Mouse (Mus musculus) left cerebral cortex, adult 11 months (tissue): ENCODE measurements around the gene Pecam1.
"Not testable (repeated sequence)": the region's sequence is repeated elsewhere in the genome, so short reads cannot be mapped to it uniquely, and the experiment has no call there.

Experiments
- DNase-seq: peaks from one replicate; pipeline ENCODE4 v3.0.0; 2022; ENCODE audit warnings: low spot score

Pecam1 gene

GRCm38 (mm10) chr11:106666470-106667107, 83.8 kb downstream of the Pecam1 start:
- no peak for DNase-seq

DNA sequence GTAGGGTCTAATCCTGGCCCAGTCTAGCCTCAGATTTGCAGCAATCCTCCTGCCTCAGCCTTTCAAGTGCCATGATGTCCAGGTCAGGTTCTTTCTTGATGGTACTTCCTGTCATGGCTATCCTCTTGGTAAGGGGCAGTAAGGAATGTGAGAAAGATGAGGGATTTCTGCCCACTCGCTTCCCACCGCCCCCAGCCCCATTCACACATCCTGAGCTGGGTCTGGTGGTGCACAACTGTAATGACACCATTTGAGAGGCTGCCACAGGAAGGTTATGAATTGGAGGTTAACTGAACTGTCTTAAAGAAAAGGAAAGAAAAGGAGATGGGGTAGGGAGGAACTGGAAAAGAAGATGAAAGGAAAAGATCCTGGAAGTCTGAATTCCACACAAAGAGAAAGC, 84.6 kb downstream of the Pecam1 start:
- DNase-seq, result no peak

DNA sequence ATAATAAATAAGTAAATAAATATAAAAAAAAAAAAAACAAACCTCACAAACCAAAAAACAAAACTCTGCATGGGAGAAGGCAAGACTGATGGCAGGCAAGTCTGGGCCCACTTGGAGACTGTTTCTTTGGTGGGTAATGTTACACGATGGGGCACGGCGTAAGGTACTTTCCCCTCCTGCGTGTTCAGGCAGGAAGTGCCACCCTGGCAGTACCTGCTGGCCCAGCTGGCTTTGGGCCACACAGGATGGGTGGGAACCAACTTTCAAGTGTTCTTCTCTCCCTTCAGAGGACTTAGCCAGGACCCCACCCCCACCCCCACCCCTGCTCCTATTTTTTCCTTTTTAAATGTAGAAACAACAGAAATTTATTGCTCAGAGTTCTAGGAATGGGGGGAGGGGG, 85.1 kb downstream of the Pecam1 start:
- no peak for DNase-seq

- no peak for DNase-seq
Measured at GRCm38 (mm10) chr11:106664691-106665090, 85.7 kb downstream of the Pecam1 start.

DNA sequence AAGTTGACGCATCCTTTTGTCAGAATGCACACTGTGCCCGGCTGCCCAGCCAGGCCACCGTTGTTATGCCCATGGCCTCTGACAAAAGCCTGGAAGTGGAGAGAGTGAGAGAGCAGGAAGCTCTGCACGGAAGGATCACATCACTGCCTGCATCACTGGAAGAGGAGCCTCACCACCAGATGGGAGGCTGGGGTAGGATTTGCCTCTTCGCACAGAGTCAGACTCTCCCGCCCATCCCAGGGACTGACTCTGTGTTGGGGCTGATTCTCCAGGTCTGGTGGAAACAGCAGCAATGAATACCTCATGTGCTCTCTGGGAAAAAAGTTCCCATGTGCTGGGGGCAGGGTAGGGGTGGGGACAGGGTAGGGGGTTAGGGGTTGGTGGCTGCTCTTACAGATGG, 86.6 kb downstream of the Pecam1 start:
- no peak for DNase-seq

DNA sequence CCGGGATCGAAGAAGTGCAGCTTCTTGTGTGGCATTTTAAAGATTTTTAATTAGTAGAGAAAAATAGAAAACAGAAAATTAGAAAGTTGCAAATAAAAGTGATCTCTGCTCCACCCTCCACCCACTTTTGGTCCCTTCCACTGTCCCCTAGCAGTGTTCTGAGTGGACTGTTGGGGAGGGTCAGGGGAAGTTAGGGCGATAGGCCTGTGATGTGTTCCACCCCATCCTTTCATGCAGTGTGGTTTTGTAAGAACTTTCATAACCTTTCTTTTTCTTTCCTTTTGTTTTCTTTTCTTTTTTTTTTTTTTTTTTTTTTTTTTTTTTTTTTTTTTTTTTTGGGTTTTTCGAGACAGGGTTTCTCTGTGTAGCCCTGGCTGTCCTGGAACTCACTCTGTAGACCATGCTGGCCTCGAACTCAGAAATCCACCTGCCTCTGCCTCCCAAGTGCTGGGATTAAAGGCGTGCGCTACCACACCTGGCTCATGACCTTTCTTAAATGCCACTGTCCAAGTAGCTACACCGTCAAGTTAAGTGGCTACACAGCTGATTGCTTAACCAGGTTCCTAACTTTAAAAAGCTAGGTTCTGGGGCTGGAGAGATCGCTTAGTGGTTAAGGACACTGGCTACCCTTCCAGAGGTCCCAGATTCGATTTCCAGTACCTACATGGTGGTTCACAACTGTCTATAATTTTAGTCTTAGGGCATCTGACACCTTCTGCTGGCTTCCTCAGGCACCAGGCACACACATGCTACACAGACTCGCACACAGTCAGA, 87.6 kb downstream of the Pecam1 start:
- DNase-seq, result no peak

DNA sequence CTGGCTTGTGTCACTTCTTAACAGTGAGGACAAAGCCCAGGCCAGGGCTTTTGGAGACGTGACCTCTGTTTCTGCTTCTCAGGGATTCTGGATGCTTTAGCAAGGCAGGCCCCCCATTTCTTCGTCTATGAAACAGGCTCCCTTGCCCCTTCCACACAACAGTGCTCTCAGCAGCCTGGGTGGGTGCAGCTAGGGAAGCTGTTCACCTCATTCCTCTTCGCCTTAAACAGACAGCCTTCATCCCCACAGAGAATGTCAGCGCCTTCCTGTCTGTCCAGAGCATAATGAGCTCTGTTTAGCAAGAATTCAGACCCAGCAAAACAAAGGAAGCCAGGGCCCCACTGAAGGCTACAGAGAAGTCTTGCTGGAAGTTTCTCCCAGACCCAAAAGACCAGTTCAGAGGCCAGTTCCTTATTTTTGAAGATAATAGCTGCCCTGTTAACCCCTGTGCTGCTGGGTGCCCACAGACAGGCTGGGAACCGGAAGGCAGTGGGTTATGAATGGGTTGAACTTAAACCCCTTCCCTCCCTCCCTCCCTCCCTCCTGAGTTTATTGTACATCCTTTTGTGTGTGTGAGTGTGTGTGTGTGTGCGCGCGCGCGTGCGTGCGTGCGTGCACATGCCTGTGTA, 89.9 kb downstream of the Pecam1 start:
- no peak for DNase-seq

DNA sequence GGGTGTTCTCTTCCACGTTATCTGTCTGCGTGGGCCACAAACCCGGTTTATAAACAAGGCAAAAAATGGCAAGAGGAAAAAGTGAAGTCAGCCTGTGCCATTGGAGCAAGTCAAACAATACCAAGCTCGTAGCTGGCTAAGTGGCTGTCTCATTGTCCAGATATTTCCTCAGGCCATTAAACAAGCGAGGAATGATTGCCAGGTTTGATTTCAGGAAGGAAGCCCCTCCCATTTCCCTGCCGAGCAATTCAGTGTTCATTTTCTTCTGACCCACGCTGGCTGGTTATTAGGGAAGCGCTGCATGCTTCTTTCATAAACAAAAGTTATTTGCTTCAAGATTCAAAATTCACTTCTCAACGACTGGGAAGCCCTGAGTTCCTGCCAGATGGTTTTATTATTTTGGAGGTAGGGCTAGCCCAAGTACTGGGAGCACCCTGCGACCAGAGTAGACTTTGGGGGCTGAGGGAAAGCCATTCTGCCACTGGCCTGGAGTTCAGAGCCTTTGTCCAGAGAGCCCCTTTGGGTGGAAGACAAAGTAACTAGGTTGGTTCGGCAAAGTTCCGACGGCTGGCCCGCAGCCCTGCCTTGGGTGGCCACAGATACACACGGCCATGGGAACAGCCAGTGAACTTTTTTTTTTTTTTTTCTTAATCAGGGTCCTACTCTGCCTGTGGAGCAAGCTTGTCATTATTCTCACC, 90.7 kb downstream of the Pecam1 start:
- no peak for DNase-seq

DNA sequence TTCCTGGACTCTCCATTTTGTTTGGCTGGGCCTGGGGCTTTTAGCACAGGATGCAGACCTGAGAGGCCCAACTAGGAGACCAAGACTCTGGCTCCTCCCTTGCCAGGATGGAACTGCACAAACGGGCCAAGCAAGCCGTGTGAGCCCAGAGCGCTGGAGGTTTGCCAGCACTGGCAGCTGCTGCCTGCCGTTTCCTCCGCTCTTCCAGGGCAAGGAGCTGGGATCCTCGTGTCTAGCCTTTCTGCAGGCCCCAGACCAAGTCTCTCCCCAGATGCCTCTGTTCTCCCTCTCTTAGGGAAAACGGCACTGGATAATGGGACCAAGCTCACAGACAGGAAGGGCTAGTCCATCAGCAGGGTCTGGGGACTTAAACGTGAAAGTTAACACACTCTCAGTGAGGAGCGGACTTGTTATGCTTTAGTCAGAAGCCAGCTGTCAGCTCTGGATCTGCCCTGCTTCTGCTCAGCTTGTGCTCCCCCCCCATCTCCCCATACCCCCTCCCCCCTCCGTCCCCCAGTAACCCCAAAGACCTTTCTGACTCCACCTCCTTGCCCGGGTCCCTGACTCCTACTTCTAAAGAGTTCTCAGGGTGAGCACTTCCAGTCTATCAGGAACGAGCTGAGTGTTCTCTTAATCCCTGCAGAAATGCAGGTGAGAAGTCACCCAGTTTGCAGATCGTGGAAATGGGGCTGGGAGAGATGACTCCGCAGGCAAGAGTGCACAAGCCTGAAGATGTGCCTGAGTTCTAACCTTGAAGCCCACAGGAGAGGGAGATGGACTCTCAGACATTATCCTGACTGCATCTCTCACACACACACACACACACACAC, 92.2 kb downstream of the Pecam1 start:
- DNase-seq, result peak; percentile 59

GRCm38 (mm10) chr11:106656896-106657498, 93.4 kb downstream of the Pecam1 start:
- DNase-seq, result not testable (repeated sequence)

DNA sequence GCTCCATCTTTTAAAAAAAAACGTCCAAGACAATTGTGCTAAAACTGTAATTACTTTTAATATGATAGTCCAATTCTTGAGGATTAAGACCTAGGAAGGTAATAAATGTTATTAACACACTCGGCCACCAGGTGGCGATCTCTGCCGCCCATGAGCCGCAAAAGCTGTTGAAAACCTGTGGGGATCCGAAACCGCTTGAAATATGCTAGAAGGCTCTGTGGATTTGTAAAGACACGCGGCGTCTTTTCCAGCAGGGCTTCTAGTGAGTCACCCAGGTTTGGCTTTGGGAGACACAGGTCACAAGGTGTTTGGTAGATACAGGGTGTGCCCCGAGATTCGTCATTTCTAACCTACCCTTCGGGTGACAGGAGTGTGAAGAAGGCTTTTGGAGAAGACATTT, 102.1 kb downstream of the Pecam1 start:
- DNase-seq, result no peak

DNA sequence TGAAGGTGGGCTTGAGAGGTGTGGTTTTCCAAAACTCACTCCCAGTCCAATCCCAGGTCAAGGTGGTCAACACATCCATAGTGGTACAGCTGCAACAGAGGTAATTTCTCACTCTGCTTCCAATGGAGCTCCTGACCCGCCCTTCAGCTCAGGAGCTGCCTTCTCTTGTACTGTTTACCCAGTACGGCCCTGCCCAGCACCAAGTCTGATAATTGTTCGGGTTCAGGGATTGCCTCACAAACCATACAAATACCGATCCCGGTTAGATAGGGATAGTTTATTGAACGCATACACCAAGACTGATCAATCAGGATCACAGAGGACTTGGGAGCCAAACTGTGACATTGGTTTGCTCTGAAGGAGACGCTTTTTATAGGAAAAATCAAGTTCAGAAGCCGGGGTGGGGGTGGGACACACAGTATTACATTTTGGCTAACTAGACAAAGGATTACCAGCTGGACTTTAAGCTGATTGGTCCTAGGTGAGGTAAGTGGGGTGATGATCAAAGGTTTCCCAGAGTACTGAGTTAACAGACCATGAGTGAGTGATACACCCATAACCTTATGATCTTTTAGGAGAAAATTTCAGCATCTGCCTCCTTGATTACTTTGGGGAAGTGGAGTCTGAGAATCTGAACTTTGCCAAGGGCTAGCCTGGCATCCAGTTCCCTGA, 107.3 kb downstream of the Pecam1 start:
- no peak for DNase-seq

DNA sequence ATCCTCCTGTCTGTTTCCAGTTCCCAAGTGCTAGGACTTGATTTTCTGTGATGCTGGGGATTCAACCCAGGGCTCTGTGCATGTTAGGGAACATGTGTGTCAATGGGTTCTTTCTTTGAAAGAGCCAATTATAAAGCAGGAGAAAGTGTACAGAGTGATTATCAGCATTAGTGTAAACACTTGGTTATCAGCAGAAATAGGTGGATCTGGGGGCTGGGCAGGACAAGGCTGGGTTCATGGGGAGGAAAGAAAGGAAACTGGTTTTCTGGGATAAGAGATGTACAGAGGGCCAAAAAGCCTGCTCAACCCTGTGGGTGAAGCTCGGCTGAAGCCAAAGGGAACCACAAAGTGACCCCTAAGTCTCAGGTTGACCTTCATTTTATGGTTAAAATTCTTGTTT, 108.8 kb downstream of the Pecam1 start:
- no peak for DNase-seq

GRCm38 (mm10) chr11:106640059-106640458, 110.4 kb downstream of the Pecam1 start:
- DNase-seq, result no peak

- DNase-seq, result no peak
Measured at GRCm38 (mm10) chr11:106639356-106639692, 111.1 kb downstream of the Pecam1 start.

DNA sequence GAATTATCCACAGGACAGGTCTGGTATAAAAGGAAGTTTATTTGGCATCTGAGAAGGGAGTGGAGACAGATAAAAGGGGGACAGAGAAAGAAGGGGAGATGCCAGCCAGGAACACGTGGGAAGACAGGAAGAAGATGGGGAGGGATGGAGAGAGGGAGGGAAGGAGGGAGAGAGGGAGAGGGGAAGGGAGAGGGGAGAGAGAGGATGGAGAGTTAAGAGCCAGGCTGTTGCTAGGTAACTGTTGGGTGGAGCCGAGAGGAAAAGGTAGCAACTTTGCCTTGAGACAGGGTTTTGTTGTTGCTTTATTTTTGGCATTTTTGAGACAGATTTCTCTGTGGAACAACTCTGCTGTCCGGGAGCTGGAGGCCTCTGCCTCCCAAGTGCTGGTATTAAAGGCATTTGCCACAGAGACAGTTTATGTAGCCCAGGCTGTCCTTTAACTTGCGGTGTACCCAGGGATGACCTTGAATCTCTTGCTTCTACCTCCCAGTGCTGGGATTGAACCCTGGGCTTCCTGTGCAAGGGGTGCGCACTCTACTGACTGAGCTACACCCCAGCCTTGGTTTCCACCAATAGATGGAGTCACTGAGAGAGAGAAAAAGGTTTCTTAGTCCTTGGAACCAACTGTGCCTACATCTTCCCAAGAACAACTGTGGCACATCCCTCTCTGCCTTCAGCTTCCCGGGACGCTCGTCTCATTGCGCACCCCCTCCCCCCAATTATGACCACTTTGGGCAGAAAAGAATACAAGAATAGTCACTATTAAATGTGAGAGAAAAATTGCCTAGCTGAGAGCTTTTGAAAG, 111.7 kb downstream of the Pecam1 start:
- no peak for DNase-seq

DNA sequence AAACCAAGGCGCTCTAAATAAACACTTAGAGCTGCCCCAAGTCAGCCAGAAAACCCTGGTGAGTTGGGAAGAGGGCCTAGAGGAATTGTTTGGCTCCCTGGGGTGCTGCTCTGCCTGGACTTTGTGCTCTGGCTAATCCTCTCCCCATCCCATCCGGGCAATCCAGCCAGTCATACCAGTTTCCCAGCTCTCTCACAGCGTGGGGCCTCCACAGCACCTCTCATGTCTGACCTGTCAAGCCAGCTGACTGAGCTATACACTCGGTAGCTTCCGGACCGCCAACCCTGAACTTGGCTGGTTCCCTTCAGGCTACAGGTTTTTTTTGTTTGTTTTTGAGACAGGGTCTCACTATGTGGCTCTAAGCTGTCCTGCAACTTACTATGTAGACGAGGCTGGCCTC, 112.7 kb downstream of the Pecam1 start:
- DNase-seq, result no peak

- no peak for DNase-seq
Measured at GRCm38 (mm10) chr11:106635946-106636345, 114.5 kb downstream of the Pecam1 start.

DNA sequence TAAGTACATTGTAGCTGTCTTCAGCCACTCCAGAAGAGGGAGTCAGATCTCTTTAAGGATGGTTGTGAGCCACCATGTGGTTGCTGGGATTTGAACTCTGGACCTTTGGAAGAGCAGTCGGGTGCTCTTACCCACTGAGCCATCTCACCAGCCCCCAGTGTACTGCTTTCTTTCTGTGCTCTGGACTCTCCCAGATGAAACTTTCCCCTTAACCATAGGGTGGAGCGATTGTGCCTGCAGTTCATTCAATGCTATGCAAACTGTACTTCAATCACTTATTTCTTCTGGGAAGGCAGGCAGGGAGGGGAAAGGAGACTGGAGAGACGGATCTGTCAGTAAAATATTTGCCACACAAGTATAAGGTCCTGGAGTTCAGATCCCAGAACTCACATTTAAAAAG, 116.3 kb downstream of the Pecam1 start:
- DNase-seq, result not testable (repeated sequence)

DNA sequence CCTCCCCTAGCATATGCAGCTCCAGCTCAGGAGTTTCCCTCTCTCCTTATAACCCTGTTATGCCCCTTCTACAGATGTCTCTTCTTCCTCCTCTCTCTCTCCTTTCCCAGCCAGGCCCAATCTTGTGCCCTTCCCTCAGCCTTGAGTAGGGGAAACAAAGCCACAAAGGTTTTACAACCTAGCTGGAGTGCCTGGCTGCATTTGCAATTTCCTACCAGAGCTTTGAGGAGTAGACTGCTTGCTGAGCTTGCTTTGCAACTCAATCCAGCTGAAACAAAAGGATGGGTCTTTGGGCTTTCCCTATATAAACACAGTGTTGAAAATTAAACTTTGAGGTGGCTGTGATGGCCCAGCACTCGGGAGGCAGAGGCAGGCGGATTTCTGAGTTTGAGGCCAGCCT, 117.0 kb downstream of the Pecam1 start:
- DNase-seq, result no peak
